Mouse (Mus musculus) hindbrain, postnatal 0 days (tissue): ENCODE results near the gene Grid1. TPM values are rescaled to one million over a fixed set of nuclear protein-coding genes. Genes with fewer than 3 reads are reported as not detected.
A peak's percentile ranks its signal among the peaks of the same experiment; 100 is the strongest.

ENCODE experiments used
- ATAC-seq: fragments of 200-750 bp; cut with Nextera tagmentation; 2 replicates; pipeline ENCODE4 v1.8.0; 2017; ENCODE audit warnings: mild to moderate bottlenecking, moderate TSS enrichment, moderate library complexity
- DNase-seq: peaks from one replicate; pipeline ENCODE4 v3.0.0-alpha.2; 2015; ENCODE audit warnings: low spot score
- H3K27ac ChIP-seq: fragments of 300-500 bp; sonication (generic); 2 replicates; pipeline ENCODE4 v1.5.1; 2014; ENCODE audit warnings: mild to moderate bottlenecking
- H3K27me3 ChIP-seq: fragments of 300-500 bp; sonication (generic); 2 replicates; pipeline ENCODE4 v1.6.1; 2014; ENCODE audit warnings: low read length, mixed read lengths; ENCODE audit not compliant: insufficient read depth
- H3K36me3 ChIP-seq: fragments of 300-500 bp; sonication (generic); 2 replicates; pipeline ENCODE4 v1.6.1; 2014; ENCODE audit warnings: low read length, mixed read lengths; ENCODE audit not compliant: insufficient read depth
- H3K4me1 ChIP-seq: fragments of 300-500 bp; sonication (generic); 2 replicates; pipeline ENCODE4 v1.6.1; 2014; ENCODE audit warnings: antibody characterized with exemption, low read length, mixed read lengths; ENCODE audit not compliant: insufficient read depth
- H3K4me2 ChIP-seq: fragments of 300-500 bp; sonication (generic); 2 replicates; pipeline ENCODE4 v1.6.1; 2014; ENCODE audit warnings: low read depth, mild to moderate bottlenecking, low read length, moderate library complexity, mixed read lengths
- H3K4me3 ChIP-seq: fragments of 300-500 bp; sonication (generic); 2 replicates; pipeline ENCODE4 v1.5.1; 2014; ENCODE audit warnings: low read length
- H3K9ac ChIP-seq: fragments of 300-500 bp; sonication (generic); replicated peaks from 2 replicates; pipeline ENCODE4 v1.6.1; 2014; ENCODE audit warnings: mild to moderate bottlenecking, low read length, moderate library complexity, mixed read lengths
- H3K9me3 ChIP-seq: fragments of 300-500 bp; sonication (generic); 2 replicates; pipeline ENCODE4 v1.6.1; 2016; ENCODE audit warnings: low read length, mixed read lengths
- CTCF ChIP-seq: IDR thresholded peaks from 2 replicates; pipeline ENCODE4 v1.5.1; 2016; ENCODE audit warnings: antibody characterized with exemption, control low read depth, low read depth
- WGBS: fragments of 180-500 bp; shearing (Covaris S2); extraction: QIAGEN DNeasy Blood & Tissue Kit; methylation state at CpG from one replicate; pipeline ENCODE4 v1.1.7; 2014; 5-methylcytosine and 5-hydroxymethylcytosine counted together
- polyA plus RNA-seq: library from polyadenylated mRNA; unstranded; fragments of >200 nt; fragmentation: Nextera tagmentation; extraction: Ambion mirVana; gene quantifications from 2 replicates; pipeline ENCODE4 v1.2.1, GENCODE M21; 2015
- total RNA-seq: library from RNA; depleted of rRNA; stranded (reverse); fragments of >200 nt; gene quantifications from 2 replicates; pipeline ENCODE4 v1.2.3, GENCODE M21; 2014

Grid1 gene
- total and polyA plus RNA-seq, 2 experiments from 2014 or later, result 8.6 to 33.7 TPM

DNA sequence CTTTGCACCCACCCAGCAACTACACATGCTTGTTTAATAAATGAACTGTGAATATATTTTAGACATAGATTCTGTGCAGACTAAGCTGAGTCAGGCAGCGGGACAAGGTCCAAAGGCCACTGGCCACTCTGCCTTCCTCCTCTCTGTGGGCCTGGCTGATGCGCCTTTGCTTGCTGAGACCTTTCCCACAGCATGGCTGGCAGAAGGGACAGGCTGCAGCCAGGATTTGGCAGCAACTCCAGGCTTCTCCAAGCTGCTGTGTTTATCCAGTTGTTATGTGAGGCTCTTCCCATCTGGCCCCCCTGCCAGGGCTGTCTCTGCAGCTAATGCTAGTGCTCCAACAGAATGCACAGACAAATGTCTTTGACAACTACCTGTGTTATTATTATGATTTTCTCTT lies 347.5 kb downstream of the Grid1 start:
- no peak overlapping the region for H3K27ac ChIP-seq
- ATAC-seq (peak; percentile 51), DNase-seq (peak; percentile 64)
- no peak overlapping the region for H3K9ac ChIP-seq
- H3K27me3 ChIP-seq, result no peaks in the 10 kb centered on the region
- 41% methylated on average over 2 of the region's 2 CpGs for WGBS
- no peak overlapping the region for H3K4me3 ChIP-seq
- TF ChIP-seq CTCF, result no peak
- no peak overlapping the region for H3K4me2 ChIP-seq
- no peaks in the 10 kb centered on the region for H3K9me3 ChIP-seq
- H3K4me1 ChIP-seq, result peaks cover 14% of the 10 kb centered on the region
- H3K36me3 ChIP-seq, result no peaks in the 10 kb centered on the region

- Histone ChIP-seq H3K4me2 (no peak overlapping the region), H3K27ac (no peak overlapping the region), H3K9me3 (no peaks in the 10 kb centered on the region), H3K4me1 (no peaks in the 10 kb centered on the region), H3K9ac (no peak overlapping the region), H3K4me3 (no peak overlapping the region), H3K36me3 (no peaks in the 10 kb centered on the region), H3K27me3 (no peaks in the 10 kb centered on the region)
- no peak for TF ChIP-seq CTCF
- ATAC-seq, result no peak
- DNase-seq, result no peak
- 76% methylated on average over 1 of the region's 1 CpGs for WGBS
These were observed 354.0 kb downstream of the Grid1 start for GRCm38 (mm10) chr14:35173861-35174260.

- H3K27me3 ChIP-seq, result no peaks in the 10 kb centered on the region
- no peaks in the 10 kb centered on the region for H3K9me3 ChIP-seq
- no peak overlapping the region for H3K27ac ChIP-seq
- TF ChIP-seq CTCF, result no peak
- 94% methylated on average over 3 of the region's 3 CpGs for WGBS
- no peak overlapping the region for H3K4me3 ChIP-seq
- no peak overlapping the region for H3K4me2 ChIP-seq
- H3K9ac ChIP-seq, result no peak overlapping the region
- ATAC-seq (no peak), DNase-seq (no peak)
- no peaks in the 10 kb centered on the region for H3K36me3 ChIP-seq
- no peaks in the 10 kb centered on the region for H3K4me1 ChIP-seq
These were observed 356.1 kb downstream of the Grid1 start for GRCm38 (mm10) chr14:35176021-35176420.

- DNase-seq (no peak), ATAC-seq (no peak)
- Histone ChIP-seq H3K4me2 (no peak overlapping the region), H3K27me3 (no peaks in the 10 kb centered on the region), H3K36me3 (no peaks in the 10 kb centered on the region), H3K4me1 (no peaks in the 10 kb centered on the region), H3K4me3 (no peak overlapping the region), H3K9ac (no peak overlapping the region), H3K9me3 (no peaks in the 10 kb centered on the region), H3K27ac (no peak overlapping the region)
- TF ChIP-seq CTCF, result no peak
These were observed 359.2 kb downstream of the Grid1 start for GRCm38 (mm10) chr14:35179076-35179475.

DNA sequence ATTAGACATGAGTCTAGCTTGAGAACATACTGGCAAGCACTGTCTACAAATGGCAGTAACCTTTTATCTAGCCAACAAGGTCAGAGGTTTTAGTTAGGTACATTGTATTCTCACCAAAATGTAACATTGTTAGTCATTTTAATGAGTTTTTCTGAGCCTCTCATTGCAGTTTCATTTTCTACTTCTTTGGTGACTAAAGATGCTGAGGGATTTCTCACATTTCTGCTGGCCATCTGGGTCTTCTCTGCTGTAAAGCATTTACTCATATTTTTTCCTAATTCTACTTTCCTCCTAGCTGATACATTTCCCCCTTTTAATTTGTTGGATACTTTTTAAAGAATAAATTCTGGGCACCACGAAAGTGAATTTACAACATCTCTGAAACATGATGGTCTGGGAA lies 365.5 kb downstream of the Grid1 start:
- Histone ChIP-seq H3K4me3 (no peak overlapping the region), H3K4me1 (no peaks in the 10 kb centered on the region), H3K27ac (no peak overlapping the region), H3K36me3 (no peaks in the 10 kb centered on the region), H3K9ac (no peak overlapping the region), H3K4me2 (no peak overlapping the region), H3K9me3 (no peaks in the 10 kb centered on the region), H3K27me3 (no peaks in the 10 kb centered on the region)
- TF ChIP-seq CTCF, result no peak
- 80% methylated on average over 1 of the region's 1 CpGs for WGBS
- no peak for ATAC-seq
- no peak for DNase-seq

DNA sequence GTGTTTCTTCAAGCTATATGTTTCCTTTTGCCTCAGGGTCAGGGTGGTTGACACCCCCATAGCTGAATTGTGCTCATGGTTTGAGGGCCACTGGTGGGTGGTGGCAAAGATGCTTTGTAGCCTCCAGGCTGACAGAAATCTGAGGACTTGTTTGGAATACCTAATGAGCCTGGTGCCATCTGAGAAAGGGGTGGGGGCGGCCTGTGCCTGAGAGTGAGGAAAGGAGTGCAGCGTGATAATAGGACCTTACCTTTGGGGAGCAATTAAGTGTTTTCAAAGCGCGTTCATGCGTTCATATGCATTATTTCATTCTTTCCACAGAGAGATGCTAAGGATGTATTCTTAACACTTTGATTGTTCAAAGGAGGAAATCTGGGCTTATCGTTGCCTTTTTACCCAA lies 372.3 kb downstream of the Grid1 start:
- no peak for DNase-seq
- Histone ChIP-seq H3K4me2 (no peak overlapping the region), H3K27ac (no peak overlapping the region), H3K9ac (no peak overlapping the region), H3K27me3 (no peaks in the 10 kb centered on the region), H3K4me3 (no peak overlapping the region), H3K36me3 (no peaks in the 10 kb centered on the region), H3K4me1 (no peaks in the 10 kb centered on the region), H3K9me3 (no peaks in the 10 kb centered on the region)
- WGBS, result 79% methylated on average over 6 of the region's 6 CpGs
- TF ChIP-seq CTCF, result no peak
- no peak for ATAC-seq

GRCm38 (mm10) chr14:35197371-35197770 lies 377.5 kb downstream of the Grid1 start:
- Histone ChIP-seq H3K27ac (no peak overlapping the region), H3K4me1 (no peaks in the 10 kb centered on the region), H3K9me3 (no peaks in the 10 kb centered on the region), H3K4me3 (no peak overlapping the region), H3K9ac (no peak overlapping the region), H3K27me3 (no peaks in the 10 kb centered on the region), H3K4me2 (no peak overlapping the region), H3K36me3 (no peaks in the 10 kb centered on the region)
- no peak for TF ChIP-seq CTCF
- no peak for ATAC-seq
- whole genome bisulfite sequencing, result 95% methylated on average over 3 of the region's 3 CpGs
- DNase-seq, result no peak
